Mouse (Mus musculus): ENCODE data around the gene Podnl1. TPM values are rescaled to one million over a fixed set of nuclear protein-coding genes. Genes with fewer than 3 reads are reported as not detected.

The Podnl1 gene
- polyA plus RNA-seq (2014; fragmentation: Nextera tagmentation; extraction: Ambion mirVana) = 0.19 and 0.34 TPM in 2 replicates

- Histone ChIP-seq H3K9me3 (ENCODE audit: control insufficient read depth, low read length) (no peaks in the 10 kb centered on the region), H3K27ac (ENCODE audit: low read depth, low read length) (no peak within 1 kb of the TSS), H3K4me2 (replicated peaks; ENCODE audit: low read depth, low read length) (no peak within 1 kb of the TSS), H3K9ac (ENCODE audit: low read depth, low read length) (0 out of 2 replicates have a peak within 1 kb of the TSS, but pooled peaks have one; percentile 12), H3K36me3 (ENCODE audit: control insufficient read depth, insufficient read depth, low read length) (no peaks in the 10 kb centered on the region), H3K27me3 (ENCODE audit: control insufficient read depth, insufficient read depth, low read length) (no peaks in the 10 kb centered on the region), H3K4me1 (ENCODE audit: control insufficient read depth, insufficient read depth, low read length) (no peaks in the 10 kb centered on the region), H3K4me3 (ENCODE audit: low read length) (no peak within 1 kb of the TSS)
- 55% methylated on average over 9 of the region's 9 CpGs for WGBS
- ATAC-seq (ENCODE audit: low FRiP score, low TSS enrichment) = peak; percentile 49; the same call in 1 of the 2 replicates
Measured at GRCm38 (mm10) chr8:84125656-84126055, at the start of gene Podnl1. Gene Podnl1, plus strand, starts transcription at chr8:84125989.

- 87% methylated on average over 1 of the region's 1 CpGs for WGBS
- Histone ChIP-seq H3K27ac (ENCODE audit: low read depth, low read length) (no peak overlapping the region), H3K4me2 (replicated peaks; ENCODE audit: low read depth, low read length) (no peak overlapping the region), H3K4me1 (ENCODE audit: control insufficient read depth, insufficient read depth, low read length) (peaks cover 9% of the 10 kb centered on the region), H3K4me3 (ENCODE audit: low read length) (no peak overlapping the region), H3K9me3 (ENCODE audit: control insufficient read depth, low read length) (no peaks in the 10 kb centered on the region), H3K9ac (ENCODE audit: low read depth, low read length) (no peak overlapping the region), H3K36me3 (ENCODE audit: control insufficient read depth, insufficient read depth, low read length) (peaks cover 30% of the 10 kb centered on the region), H3K27me3 (ENCODE audit: control insufficient read depth, insufficient read depth, low read length) (no peaks in the 10 kb centered on the region)
- ATAC-seq (ENCODE audit: low FRiP score, low TSS enrichment) = no peak
Measured at GRCm38 (mm10) chr8:84076412-84076811, 49.4 kb upstream of the Podnl1 start.

- no peak overlapping the region for H3K4me2 ChIP-seq (replicated peaks; ENCODE audit: low read depth, low read length)
- no peaks in the 10 kb centered on the region for H3K9me3 ChIP-seq (ENCODE audit: control insufficient read depth, low read length)
- no peaks in the 10 kb centered on the region for H3K27me3 ChIP-seq (ENCODE audit: control insufficient read depth, insufficient read depth, low read length)
- WGBS = 28% methylated on average over 3 of the region's 3 CpGs
- no peak overlapping the region for H3K27ac ChIP-seq (ENCODE audit: low read depth, low read length)
- H3K36me3 ChIP-seq (ENCODE audit: control insufficient read depth, insufficient read depth, low read length) = peaks cover 32% of the 10 kb centered on the region
- no peak for ATAC-seq (ENCODE audit: low FRiP score, low TSS enrichment)
- H3K4me3 ChIP-seq (ENCODE audit: low read length) = no peak overlapping the region
- peaks cover 9% of the 10 kb centered on the region for H3K4me1 ChIP-seq (ENCODE audit: control insufficient read depth, insufficient read depth, low read length)
- H3K9ac ChIP-seq (ENCODE audit: low read depth, low read length) = no peak overlapping the region
Measured at GRCm38 (mm10) chr8:84076849-84077248, 48.9 kb upstream of the Podnl1 start.

- H3K4me1 ChIP-seq (ENCODE audit: control insufficient read depth, insufficient read depth, low read length) = no peaks in the 10 kb centered on the region
- no peak overlapping the region for H3K4me3 ChIP-seq (ENCODE audit: low read length)
- H3K27ac ChIP-seq (ENCODE audit: low read depth, low read length) = no peak overlapping the region
- no peak for ATAC-seq (ENCODE audit: low FRiP score, low TSS enrichment)
- no peaks in the 10 kb centered on the region for H3K27me3 ChIP-seq (ENCODE audit: control insufficient read depth, insufficient read depth, low read length)
- H3K9ac ChIP-seq (ENCODE audit: low read depth, low read length) = no peak overlapping the region
- H3K4me2 ChIP-seq (replicated peaks; ENCODE audit: low read depth, low read length) = no peak overlapping the region
- H3K36me3 ChIP-seq (ENCODE audit: control insufficient read depth, insufficient read depth, low read length) = peaks cover 53% of the 10 kb centered on the region
- no peaks in the 10 kb centered on the region for H3K9me3 ChIP-seq (ENCODE audit: control insufficient read depth, low read length)
- 82% methylated on average over 5 of the region's 5 CpGs for WGBS
Measured at GRCm38 (mm10) chr8:84079206-84079605, 46.6 kb upstream of the Podnl1 start.

GRCm38 (mm10) chr8:84083829-84084241, 42.0 kb upstream of the Podnl1 start:
- Histone ChIP-seq H3K4me2 (replicated peaks; ENCODE audit: low read depth, low read length) (no peak overlapping the region), H3K9ac (ENCODE audit: low read depth, low read length) (no peak overlapping the region), H3K4me1 (ENCODE audit: control insufficient read depth, insufficient read depth, low read length) (no peaks in the 10 kb centered on the region), H3K27me3 (ENCODE audit: control insufficient read depth, insufficient read depth, low read length) (no peaks in the 10 kb centered on the region), H3K27ac (ENCODE audit: low read depth, low read length) (no peak overlapping the region), H3K36me3 (ENCODE audit: control insufficient read depth, insufficient read depth, low read length) (peaks cover 72% of the 10 kb centered on the region), H3K4me3 (ENCODE audit: low read length) (no peak overlapping the region), H3K9me3 (ENCODE audit: control insufficient read depth, low read length) (no peaks in the 10 kb centered on the region)
- 39% methylated on average over 8 of the region's 8 CpGs for WGBS
- ATAC-seq (ENCODE audit: low FRiP score, low TSS enrichment) = 0 out of 2 replicates have a peak, but pooled peaks have one; percentile 22

GRCm38 (mm10) chr8:84084341-84085115, 41.3 kb upstream of the Podnl1 start:
- H3K36me3 ChIP-seq (ENCODE audit: control insufficient read depth, insufficient read depth, low read length) = peaks cover 79% of the 10 kb centered on the region
- no peak for ATAC-seq (ENCODE audit: low FRiP score, low TSS enrichment)
- no peaks in the 10 kb centered on the region for H3K4me1 ChIP-seq (ENCODE audit: control insufficient read depth, insufficient read depth, low read length)
- H3K4me2 ChIP-seq (replicated peaks; ENCODE audit: low read depth, low read length) = no peak overlapping the region
- no peaks in the 10 kb centered on the region for H3K9me3 ChIP-seq (ENCODE audit: control insufficient read depth, low read length)
- H3K27me3 ChIP-seq (ENCODE audit: control insufficient read depth, insufficient read depth, low read length) = no peaks in the 10 kb centered on the region
- 50% methylated on average over 42 of the region's 42 CpGs for WGBS
- H3K27ac ChIP-seq (ENCODE audit: low read depth, low read length) = no peak overlapping the region
- no peak overlapping the region for H3K9ac ChIP-seq (ENCODE audit: low read depth, low read length)
- no peak overlapping the region for H3K4me3 ChIP-seq (ENCODE audit: low read length)

GRCm38 (mm10) chr8:84087156-84087555, 38.6 kb upstream of the Podnl1 start:
- ATAC-seq (ENCODE audit: low FRiP score, low TSS enrichment) = no peak

GRCm38 (mm10) chr8:84087821-84088220, 38.0 kb upstream of the Podnl1 start:
- Histone ChIP-seq H3K9ac (ENCODE audit: low read depth, low read length) (no peak overlapping the region), H3K4me2 (replicated peaks; ENCODE audit: low read depth, low read length) (no peak overlapping the region), H3K9me3 (ENCODE audit: control insufficient read depth, low read length) (no peaks in the 10 kb centered on the region), H3K4me1 (ENCODE audit: control insufficient read depth, insufficient read depth, low read length) (no peaks in the 10 kb centered on the region), H3K36me3 (ENCODE audit: control insufficient read depth, insufficient read depth, low read length) (peaks cover 75% of the 10 kb centered on the region), H3K4me3 (ENCODE audit: low read length) (no peak overlapping the region), H3K27me3 (ENCODE audit: control insufficient read depth, insufficient read depth, low read length) (no peaks in the 10 kb centered on the region), H3K27ac (ENCODE audit: low read depth, low read length) (no peak overlapping the region)
- WGBS = 93% methylated on average over 14 of the region's 14 CpGs
- no peak for ATAC-seq (ENCODE audit: low FRiP score, low TSS enrichment)

More at GRCm38 (mm10) chr8:84087156-84087555, 38.6 kb upstream of the Podnl1 start:
- Histone ChIP-seq H3K27ac (ENCODE audit: low read depth, low read length) (no peak overlapping the region), H3K4me2 (replicated peaks; ENCODE audit: low read depth, low read length) (no peak overlapping the region), H3K9ac (ENCODE audit: low read depth, low read length) (no peak overlapping the region), H3K4me3 (ENCODE audit: low read length) (no peak overlapping the region), H3K36me3 (ENCODE audit: control insufficient read depth, insufficient read depth, low read length) (peaks cover 75% of the 10 kb centered on the region), H3K9me3 (ENCODE audit: control insufficient read depth, low read length) (no peaks in the 10 kb centered on the region), H3K4me1 (ENCODE audit: control insufficient read depth, insufficient read depth, low read length) (no peaks in the 10 kb centered on the region), H3K27me3 (ENCODE audit: control insufficient read depth, insufficient read depth, low read length) (no peaks in the 10 kb centered on the region)
- 88% methylated on average over 7 of the region's 7 CpGs for WGBS

GRCm38 (mm10) chr8:84089277-84089676, 36.5 kb upstream of the Podnl1 start:
- no peak overlapping the region for H3K4me2 ChIP-seq (replicated peaks; ENCODE audit: low read depth, low read length)
- no peaks in the 10 kb centered on the region for H3K4me1 ChIP-seq (ENCODE audit: control insufficient read depth, insufficient read depth, low read length)
- peaks cover 76% of the 10 kb centered on the region for H3K36me3 ChIP-seq (ENCODE audit: control insufficient read depth, insufficient read depth, low read length)
- WGBS = 73% methylated on average over 9 of the region's 9 CpGs
- no peak for ATAC-seq (ENCODE audit: low FRiP score, low TSS enrichment)
- no peak overlapping the region for H3K27ac ChIP-seq (ENCODE audit: low read depth, low read length)
- no peaks in the 10 kb centered on the region for H3K9me3 ChIP-seq (ENCODE audit: control insufficient read depth, low read length)
- H3K9ac ChIP-seq (ENCODE audit: low read depth, low read length) = no peak overlapping the region
- no peak overlapping the region for H3K4me3 ChIP-seq (ENCODE audit: low read length)
- H3K27me3 ChIP-seq (ENCODE audit: control insufficient read depth, insufficient read depth, low read length) = no peaks in the 10 kb centered on the region
